Mouse (Mus musculus) brain, embryonic 18.5 days (tissue): ENCODE measurements around the gene Trank1.

Experiments used
- DNase-seq: peaks from one replicate; pipeline ENCODE4 v3.0.0-alpha.2; 2012; ENCODE audit warnings: low read depth, low spot score

The Trank1 gene

GRCm38 (mm10) chr9:111302196-111302831 lies 9.2 kb upstream of the Trank1 start:
- no peak for DNase-seq

GRCm38 (mm10) chr9:111304036-111304435 lies 7.5 kb upstream of the Trank1 start:
- DNase-seq, result no peak

GRCm38 (mm10) chr9:111306142-111306541 lies 5.4 kb upstream of the Trank1 start:
- no peak for DNase-seq

- no peak for DNase-seq
Observed at GRCm38 (mm10) chr9:111311843-111312441, 403 bp downstream of the Trank1 start.

GRCm38 (mm10) chr9:111312442-111313141 lies 1.1 kb downstream of the Trank1 start:
- no peak for DNase-seq

- DNase-seq, result no peak
Observed at GRCm38 (mm10) chr9:111313299-111313698, 1.8 kb downstream of the Trank1 start.

- DNase-seq, result no peak
Observed at GRCm38 (mm10) chr9:111313793-111314192, 2.3 kb downstream of the Trank1 start.

GRCm38 (mm10) chr9:111314219-111314618 lies 2.7 kb downstream of the Trank1 start:
- no peak for DNase-seq

GRCm38 (mm10) chr9:111320912-111321311 lies 9.4 kb downstream of the Trank1 start:
- DNase-seq, result no peak

GRCm38 (mm10) chr9:111324881-111325280 lies 13.3 kb downstream of the Trank1 start:
- DNase-seq, result no peak

GRCm38 (mm10) chr9:111329881-111330280 lies 18.3 kb downstream of the Trank1 start:
- no peak for DNase-seq

- DNase-seq, result no peak
Observed at GRCm38 (mm10) chr9:111333790-111334189, 22.3 kb downstream of the Trank1 start.

GRCm38 (mm10) chr9:111334555-111335164 lies 23.1 kb downstream of the Trank1 start:
- no peak for DNase-seq

- no peak for DNase-seq
Observed at GRCm38 (mm10) chr9:111351233-111351632, 39.7 kb downstream of the Trank1 start.

- DNase-seq, result peak; percentile 28
Observed at GRCm38 (mm10) chr9:111351641-111352040, 40.1 kb downstream of the Trank1 start.

GRCm38 (mm10) chr9:111352646-111353045 lies 41.1 kb downstream of the Trank1 start:
- no peak for DNase-seq

- DNase-seq, result no peak
Observed at GRCm38 (mm10) chr9:111355041-111355440, 43.5 kb downstream of the Trank1 start.

GRCm38 (mm10) chr9:111356386-111356785 lies 44.8 kb downstream of the Trank1 start:
- DNase-seq, result no peak

- no peak for DNase-seq
Observed at GRCm38 (mm10) chr9:111363656-111364055, 52.1 kb downstream of the Trank1 start.

GRCm38 (mm10) chr9:111367713-111368112 lies 56.2 kb downstream of the Trank1 start:
- DNase-seq, result no peak

GRCm38 (mm10) chr9:111372079-111372478 lies 60.5 kb downstream of the Trank1 start:
- no peak for DNase-seq

GRCm38 (mm10) chr9:111377868-111378267 lies 66.3 kb downstream of the Trank1 start:
- DNase-seq, result no peak
